Mouse (Mus musculus): ENCODE measurements around the gene Card14.
A peak's percentile ranks its signal among the peaks of the same experiment; 100 is the strongest.
"Not testable (repeated sequence)": the region's sequence is repeated elsewhere in the genome, so short reads cannot be mapped to it uniquely, and the experiment has no call there.

Card14 gene

GRCm38 (mm10) chr11:119307658-119307867, at the start of gene Card14:
TSS of gene Card14 (plus strand) at chr11:119307768.
- DNase-seq (ENCODE audit: low read depth, low spot score) = no peak

GRCm38 (mm10) chr11:119258216-119258571, 49.4 kb upstream of the Card14 start:
- DNase-seq (ENCODE audit: low read depth, low spot score) = no peak

DNA sequence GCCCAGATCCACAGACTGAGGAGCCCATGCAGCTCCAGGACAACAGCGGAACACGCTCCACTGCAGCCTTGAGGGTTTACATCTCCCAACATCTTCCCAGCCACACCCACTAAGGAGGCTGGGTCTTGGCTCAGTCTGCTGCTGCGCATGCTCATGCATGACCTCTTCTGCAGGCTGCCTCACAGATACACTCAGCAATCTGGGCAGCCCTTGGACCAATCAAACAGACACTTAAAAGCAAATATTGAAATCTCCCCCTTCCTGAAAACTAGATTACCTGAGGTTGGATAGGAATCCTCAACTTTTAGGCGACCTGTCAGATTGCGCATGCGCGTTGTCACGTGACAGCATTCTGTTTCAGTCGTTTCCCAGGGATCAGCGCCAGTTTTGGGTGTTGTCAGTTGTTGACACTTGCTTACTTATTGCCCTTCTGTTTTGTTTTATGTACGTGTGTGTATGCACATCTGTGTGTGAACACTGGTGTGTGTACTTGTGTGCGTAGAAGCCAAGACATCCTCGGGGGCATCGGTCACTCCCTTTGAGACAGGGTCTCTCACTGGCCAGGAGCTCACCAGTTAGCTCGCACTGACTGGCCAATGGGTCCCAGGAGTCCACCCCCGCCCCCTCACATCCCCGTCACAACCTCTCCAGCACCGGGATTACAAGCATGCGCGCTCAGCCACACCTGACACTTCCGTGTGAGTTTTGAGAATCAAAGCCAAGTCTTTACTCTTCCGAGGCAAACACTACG, 48.8 kb upstream of the Card14 start:
- DNase-seq (ENCODE audit: low read depth, low spot score) = no peak

DNA sequence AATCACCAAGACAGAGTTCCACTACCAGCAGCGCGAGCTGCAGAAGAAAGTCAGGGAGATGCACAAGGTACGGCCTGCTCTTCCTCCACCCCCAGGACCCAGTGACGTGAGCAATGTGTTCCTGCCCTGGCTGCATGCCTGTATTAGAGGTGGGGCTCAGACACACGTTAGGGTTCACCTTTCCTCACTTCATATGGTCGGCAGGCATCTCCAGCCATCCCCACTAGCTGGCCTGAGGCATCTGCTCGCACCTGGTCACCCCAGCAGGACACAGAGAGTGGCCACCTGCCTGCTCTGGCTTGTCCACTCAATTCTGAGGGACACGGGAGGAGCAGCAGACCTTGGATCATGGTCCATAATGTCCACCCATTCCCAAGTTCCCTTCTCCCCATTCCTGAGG, 47.6 kb upstream of the Card14 start:
- DNase-seq (ENCODE audit: low read depth, low spot score) = no peak

- DNase-seq (ENCODE audit: low read depth, low spot score) = no peak
Measured at GRCm38 (mm10) chr11:119264413-119264812, 43.2 kb upstream of the Card14 start.

DNA sequence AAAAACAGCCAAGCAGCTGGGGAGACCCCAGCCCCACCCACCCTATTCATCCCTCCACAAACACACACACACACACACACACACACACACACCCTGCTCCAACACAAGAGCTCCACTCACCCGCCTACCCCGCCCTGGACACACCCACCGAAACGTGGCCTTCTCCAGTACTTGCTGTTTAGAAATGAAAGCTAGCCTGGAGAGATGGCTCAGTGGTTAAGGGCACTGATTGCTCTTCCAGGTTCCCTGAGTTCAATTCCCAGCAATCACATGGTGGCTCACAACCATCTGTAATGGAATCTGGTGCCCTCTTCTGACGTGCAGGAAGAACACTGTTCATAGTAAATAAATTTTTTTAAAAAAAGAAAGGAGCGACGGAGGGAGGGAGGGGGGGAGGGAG, 41.8 kb upstream of the Card14 start:
- no peak for DNase-seq (ENCODE audit: low read depth, low spot score)

- DNase-seq (ENCODE audit: low read depth, low spot score) = no peak
Measured at GRCm38 (mm10) chr11:119267241-119267674, 40.3 kb upstream of the Card14 start.

- DNase-seq (ENCODE audit: low read depth, low spot score) = peak; percentile 91
Measured at GRCm38 (mm10) chr11:119267768-119268556, 39.6 kb upstream of the Card14 start, which contains the start of gene Gaa. TSS of gene Gaa (plus strand) at chr11:119267887.

- DNase-seq (ENCODE audit: low read depth, low spot score) = no peak
Measured at GRCm38 (mm10) chr11:119268557-119269195, 38.9 kb upstream of the Card14 start.

GRCm38 (mm10) chr11:119272492-119272891, 35.1 kb upstream of the Card14 start:
- not testable (repeated sequence) for DNase-seq (ENCODE audit: low read depth, low spot score)

- DNase-seq (ENCODE audit: low read depth, low spot score) = no peak
Measured at GRCm38 (mm10) chr11:119273186-119273930, 34.2 kb upstream of the Card14 start.

- no peak for DNase-seq (ENCODE audit: low read depth, low spot score)
Measured at GRCm38 (mm10) chr11:119281030-119281429, 26.5 kb upstream of the Card14 start.

DNA sequence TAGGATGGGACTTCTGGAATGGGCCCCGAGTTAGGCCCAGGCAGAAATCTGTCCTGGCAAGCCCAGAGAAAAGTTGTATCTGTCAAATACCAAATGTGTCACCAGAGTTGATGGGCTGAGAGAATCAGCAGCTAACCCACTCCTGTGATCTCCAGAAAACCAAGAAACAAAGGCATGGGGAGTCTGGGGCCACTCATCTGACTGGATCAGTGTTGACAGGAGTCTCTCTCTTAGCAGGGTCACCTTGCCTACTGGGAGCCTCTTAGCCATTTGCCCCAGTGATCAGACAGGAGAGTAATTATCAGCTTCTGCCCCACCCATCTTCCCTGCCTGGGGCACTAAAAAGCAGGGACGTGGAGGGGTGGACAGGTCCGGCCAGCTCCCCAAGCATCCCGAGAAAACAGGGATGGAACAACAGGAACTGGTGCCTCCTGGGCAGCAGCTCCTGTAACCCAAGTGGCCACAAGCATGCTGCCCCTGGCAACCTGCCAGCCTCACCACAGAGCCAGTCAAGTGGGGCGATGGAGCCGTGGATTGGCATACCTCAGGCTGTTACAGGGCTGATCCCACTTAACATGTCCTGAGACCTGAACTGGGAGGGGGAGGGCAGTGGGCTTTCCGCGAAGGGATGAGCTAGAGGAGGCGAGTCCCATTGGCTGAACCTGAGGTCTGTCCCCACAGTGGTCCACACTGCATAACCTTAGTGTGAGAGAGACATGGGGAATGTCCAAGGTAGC, 21.6 kb upstream of the Card14 start:
- DNase-seq (ENCODE audit: low read depth, low spot score) = no peak

- no peak for DNase-seq (ENCODE audit: low read depth, low spot score)
Measured at GRCm38 (mm10) chr11:119287207-119287992, 20.2 kb upstream of the Card14 start.

DNA sequence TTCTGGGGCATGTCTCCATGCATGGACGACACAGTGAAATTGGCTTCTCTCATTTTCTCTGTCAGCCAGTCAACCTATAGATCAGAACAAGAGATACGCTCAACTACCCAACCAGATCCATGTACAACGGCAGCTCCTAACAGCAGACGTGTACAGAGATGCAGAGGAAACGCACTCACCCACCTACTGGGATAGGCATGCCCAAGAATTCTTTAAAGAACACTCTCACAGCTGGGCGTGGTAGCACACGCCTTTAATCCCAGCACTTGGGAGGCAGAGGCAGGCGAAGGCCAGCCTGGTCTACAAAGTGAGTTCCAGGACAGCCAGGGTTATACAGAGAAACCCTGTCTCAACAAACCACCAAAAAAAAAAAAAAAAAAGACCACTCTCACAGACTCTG, 14.7 kb upstream of the Card14 start:
- not testable (repeated sequence) for DNase-seq (ENCODE audit: low read depth, low spot score)

GRCm38 (mm10) chr11:119297996-119298395, 9.6 kb upstream of the Card14 start:
- DNase-seq (ENCODE audit: low read depth, low spot score) = no peak

DNA sequence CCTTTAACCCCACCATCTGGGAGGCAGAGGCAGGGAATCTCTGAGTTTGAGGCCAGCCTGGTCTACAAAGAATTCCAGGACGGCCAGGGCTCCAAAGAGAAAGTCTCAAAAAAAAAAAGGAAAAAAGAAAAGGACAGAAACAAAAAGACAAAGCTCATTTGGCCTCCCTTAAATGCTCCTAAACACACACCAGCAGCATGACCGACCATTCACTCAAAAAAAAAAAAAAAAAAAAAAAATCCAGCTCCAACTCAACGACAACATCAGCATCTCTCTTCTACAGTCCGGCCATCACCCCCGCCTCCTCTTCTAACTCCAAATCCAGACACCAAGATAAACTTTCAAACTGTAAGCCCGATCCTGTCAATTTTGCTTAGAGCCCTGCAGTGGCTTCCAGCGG, 8.7 kb upstream of the Card14 start:
- DNase-seq (ENCODE audit: low read depth, low spot score) = no peak

DNA sequence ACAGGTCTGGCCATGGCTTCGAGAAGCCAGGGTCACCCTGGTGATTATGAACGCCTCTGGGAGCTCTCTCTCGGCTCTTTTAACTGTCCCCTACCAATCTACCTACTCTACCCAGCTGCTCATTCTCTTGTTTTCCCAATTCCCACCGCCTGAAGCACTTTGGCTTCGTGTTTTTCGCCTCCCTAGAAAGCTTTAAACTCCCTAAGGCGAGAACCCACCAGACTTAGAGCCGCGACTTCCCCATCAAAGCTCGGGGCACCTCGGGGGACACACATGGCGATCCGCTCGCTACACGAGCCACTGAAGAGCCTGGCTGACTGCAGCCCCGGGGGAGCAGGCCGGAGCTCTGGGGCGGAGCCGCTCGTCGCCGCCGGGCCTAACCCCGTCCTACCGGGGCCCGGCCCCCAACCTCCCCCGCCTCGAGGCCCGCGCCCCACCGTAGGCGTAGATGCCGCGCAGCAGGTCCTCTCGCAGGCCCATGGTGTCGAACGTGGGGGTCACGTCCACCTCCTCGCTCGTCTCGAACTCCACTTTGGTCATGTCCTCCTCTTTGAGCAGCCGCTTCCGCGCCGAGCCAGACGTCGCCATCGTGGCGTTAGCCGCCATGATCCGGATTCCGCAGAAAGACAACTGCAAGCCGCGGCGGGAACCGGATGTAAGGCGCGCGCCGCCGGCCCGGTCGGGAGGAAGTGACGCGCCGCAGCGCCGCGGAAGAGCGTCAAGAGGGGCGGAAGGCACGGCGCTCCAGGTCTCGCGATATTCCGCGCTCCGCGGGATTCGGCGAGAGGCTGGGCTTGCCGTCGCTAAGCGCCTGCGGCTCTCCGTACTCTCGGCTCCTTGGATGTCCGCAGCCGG, 8.0 kb upstream of the Card14 start, which contains the start of gene Eif4a3:
Gene Eif4a3 (minus strand): TSS at position 699 of the 855 bp plus-strand sequence.
- peak; percentile 99 for DNase-seq (ENCODE audit: low read depth, low spot score)

- no peak for DNase-seq (ENCODE audit: low read depth, low spot score)
Measured at GRCm38 (mm10) chr11:119300246-119300935, 7.2 kb upstream of the Card14 start.
